Mouse (Mus musculus): Measurements from ENCODE around the gene Zbtb40.

DNA sequence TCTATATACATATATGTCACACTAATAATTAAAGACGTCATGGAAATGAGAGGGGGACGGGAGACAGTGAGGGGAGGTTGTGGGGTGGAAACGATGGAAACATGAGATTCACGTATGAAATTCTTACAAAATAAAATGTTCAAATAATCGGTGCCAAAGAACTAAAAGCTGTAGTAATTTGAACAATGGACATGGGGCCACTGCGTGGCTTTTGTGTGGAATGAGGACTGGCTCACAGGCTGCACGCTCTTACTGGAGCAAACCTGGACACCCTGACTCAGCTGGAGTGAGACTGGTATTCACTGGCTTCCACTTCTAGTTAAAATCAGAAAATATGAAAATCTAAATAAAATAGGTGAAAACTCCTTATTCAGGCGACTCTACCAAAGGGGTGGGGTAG lies 6.6 kb downstream of the Zbtb40 start:
- TF ChIP-seq POLR2A (IDR thresholded peaks at IDR 0.05; ENCODE audit: borderline replicate concordance, low read depth, low read length), result no peak
- TF ChIP-seq CTCF (IDR thresholded peaks at IDR 0.05; ENCODE audit: low read depth, low read length), result no peak

Data from bone marrow macrophage, adult 2 months (primary cell).